Comparison of ENCODE assay signal across 9 mouse cellular contexts in the genomic region with DNA sequence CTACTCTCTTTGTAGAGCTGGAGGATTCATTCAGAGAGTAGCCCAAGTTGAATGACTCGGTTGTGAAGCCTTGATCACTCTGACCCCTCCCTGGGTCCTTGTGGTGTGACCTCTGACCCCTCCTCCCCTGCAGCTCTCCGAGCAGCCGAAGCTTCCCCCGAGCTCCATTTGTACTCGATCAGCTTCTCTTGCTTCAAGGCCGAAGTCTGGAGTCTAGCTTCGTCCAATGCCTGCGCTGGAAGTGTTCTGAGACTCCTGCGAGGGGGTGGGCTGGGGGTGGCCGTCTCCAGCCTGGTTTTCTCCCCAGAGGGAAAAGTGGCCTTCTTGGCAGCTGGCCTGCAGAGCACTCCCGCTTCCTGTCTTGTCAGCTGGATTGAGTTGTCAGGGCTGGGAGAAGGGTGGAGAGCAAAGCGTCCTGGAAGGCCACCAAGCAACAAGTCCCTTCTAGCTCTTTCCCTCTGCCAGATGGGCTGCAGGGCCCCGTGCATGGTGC. TPM values are rescaled to one million over a fixed set of nuclear protein-coding genes. Genes with fewer than 3 reads are reported as not detected.
A peak's percentile ranks its signal among the peaks of the same experiment; 100 is the strongest.
DNase-seq lines count a peak whose midpoint lies in the region; ATAC-seq and TF ChIP-seq lines count a peak whose summit lies in the region.
"Had no signal": no experiment of that assay in that cellular context is flagged by ENCODE, and none has a peak within 500 bp of the region (broad histone marks: within the 10 kb centered on the region; RNA-seq: fewer than 3 reads in every experiment).

A gene (minus strand): TSS at position 180 of the 493 bp plus-strand sequence.

- no peak within 1 kb of the TSS for H3K9ac ChIP-seq in hindbrain, embryonic 15.5 days
- H3K9ac ChIP-seq in limb, embryonic 14.5 days (ENCODE audit: low read depth, low read length, severe bottlenecking) = peak within 1 kb of the TSS; percentile 12; the same call in 1 of the 2 replicates

- 3% methylated on average over 13 of the region's 13 CpGs for WGBS in hindbrain, embryonic 15.5 days
- 7% methylated on average over 13 of the region's 13 CpGs for WGBS in limb, embryonic 14.5 days

- no peak within 1 kb of the TSS for H3K27ac ChIP-seq in hindbrain, embryonic 15.5 days (replicated peaks)
- H3K27ac ChIP-seq in limb, embryonic 14.5 days (replicated peaks; ENCODE audit: low read depth, low read length) = 0 out of 2 replicates have a peak within 1 kb of the TSS, but pooled peaks have one; percentile 13

- no peaks in the 10 kb centered on the region for H3K9me3 ChIP-seq in hindbrain, embryonic 15.5 days
- no peaks in the 10 kb centered on the region for H3K9me3 ChIP-seq in limb, embryonic 14.5 days (ENCODE audit: control insufficient read depth, low read length)

- DNase-seq in 3T3-L1 (ENCODE audit: low read depth, low spot score) (peak; percentile 58), MN1 (ENCODE audit: low spot score) (no peak)
- peak; percentile 57 to 84 for DNase-seq in adrenal gland, adult (ENCODE audit: inconsistent age in 2 of 2, low spot score in 1 of 2)
- DNase-seq in gastrocnemius, postnatal 25 days = peak; percentile 82
- peak; percentile 44 for DNase-seq in limb, embryonic 14.5 days (ENCODE audit: low spot score)
- DNase-seq in neural tube, embryonic 10.5 days (ENCODE audit: extremely low spot score, low spot score) = peak; percentile 48
- no peak for DNase-seq in layer of hippocampus, adult 8-10 months (ENCODE audit: low spot score in 2 of 2)

- H3K4me3 ChIP-seq in hindbrain, embryonic 15.5 days = no peak within 1 kb of the TSS
- no peak within 1 kb of the TSS for H3K4me3 ChIP-seq in limb, embryonic 14.5 days (replicated peaks; ENCODE audit: low read length)

- no peaks in the 10 kb centered on the region for H3K36me3 ChIP-seq in hindbrain, embryonic 15.5 days
- no peaks in the 10 kb centered on the region for H3K36me3 ChIP-seq in limb, embryonic 14.5 days (ENCODE audit: control insufficient read depth, insufficient read depth, low read length)

- peaks cover 16% of the 10 kb centered on the region for H3K27me3 ChIP-seq in hindbrain, embryonic 15.5 days
- H3K27me3 ChIP-seq in limb, embryonic 14.5 days (ENCODE audit: control insufficient read depth, insufficient read depth, low read length) = peaks cover 13% of the 10 kb centered on the region

- peaks cover 14% of the 10 kb centered on the region for H3K4me1 ChIP-seq in hindbrain, embryonic 15.5 days (replicated peaks)
- peaks cover 18% of the 10 kb centered on the region for H3K4me1 ChIP-seq in limb, embryonic 14.5 days (ENCODE audit: control insufficient read depth, insufficient read depth, low read length)

- no peak for TF ChIP-seq POLR2A in limb, embryonic 14.5 days (IDR thresholded peaks at IDR 0.05; ENCODE audit: borderline replicate concordance, extremely low read depth, insufficient read depth, insufficient read length)

- ATAC-seq in hindbrain, embryonic 15.5 days (ENCODE audit: low FRiP score, low read depth) = peak; percentile 42; the same call in 1 of the 2 replicates
- ATAC-seq in limb, embryonic 14.5 days (ENCODE audit: low FRiP score, low read depth) = no peak

- no peak within 1 kb of the TSS for H3K4me2 ChIP-seq in hindbrain, embryonic 15.5 days
- H3K4me2 ChIP-seq in limb, embryonic 14.5 days (replicated peaks; ENCODE audit: low read depth, low read length, severe bottlenecking) = peak within 1 kb of the TSS; percentile 25; the same call in 1 of the 2 replicates

RNA-seq across cellular contexts. Expression of the gene that starts here (rescaled TPM):
- not detected for total RNA-seq in gastrocnemius, postnatal 25 days (2021)
- polyA plus RNA-seq in hindbrain, embryonic 15.5 days (2015; fragmentation: Nextera tagmentation; extraction: Ambion mirVana) = 0.05 and 0.10 TPM in 2 replicates
- 6.5 and 6.9 TPM in 2 replicates for polyA plus RNA-seq in limb, embryonic 14.5 days (2012; rRNA removed)
- 5.2 and 7.9 TPM in 2 replicates for polyA plus RNA-seq in limb, embryonic 14.5 days (2014; fragmentation: Nextera tagmentation; extraction: Ambion mirVana)
- total RNA-seq in layer of hippocampus, adult 8-10 months (2022) = under 1 TPM in 1 of 4 experiments, not detected in 3; 0.34 TPM
- total RNA-seq: left cerebral cortex, postnatal 10 days had no signal

Comparison
In these comparisons a context has a peak if more than half of its experiments do, and no peak if none do; other contexts are left out.
1. Peak in DNase-seq in gastrocnemius, postnatal 25 days; RNA of the gene not detected or under 1 TPM.
2. Peak in ATAC-seq in hindbrain, embryonic 15.5 days; RNA of the gene not detected or under 1 TPM.
3. DNase-seq: peak in 3T3-L1 (single experiment), adrenal gland, adult (2 of 2), limb, embryonic 14.5 days (single experiment) and neural tube, embryonic 10.5 days (single experiment); none in MN1 (single experiment) and layer of hippocampus, adult 8-10 months (0 of 2).